Mouse (Mus musculus) olfactory bulb, adult 2 months (tissue): ENCODE results near the gene Sik1.

Source experiments
- CTCF ChIP-seq: fragments of 200-500 bp; IDR thresholded peaks from 2 replicates; pipeline ENCODE4 v1.5.1; 2012; ENCODE audit warnings: low read depth, mild to moderate bottlenecking, low read length, moderate library complexity; ENCODE audit not compliant: insufficient read depth
- POLR2A ChIP-seq: fragments of 200-500 bp; IDR thresholded peaks from 2 replicates; pipeline ENCODE4 v1.6.1; 2012; ENCODE audit warnings: mild to moderate bottlenecking, low read depth, low read length, moderate library complexity; ENCODE audit not compliant: insufficient read depth

GRCm38 (mm10) chr17:31813938-31814622, 41.5 kb downstream of the Sik1 start:
- no peak for TF ChIP-seq CTCF
- no peak for TF ChIP-seq POLR2A
